Mouse (Mus musculus): ENCODE measurements around the gene Olfr807. TPM values are rescaled to one million over a fixed set of nuclear protein-coding genes. Genes with fewer than 3 reads are reported as not detected.

Olfr807 gene
- polyA plus RNA-seq (2012; ENCODE audit: insufficient read depth, insufficient read length, missing spikeins): not detected in 2 replicates

- Histone ChIP-seq H3K4me1 (ENCODE audit: control insufficient read depth, insufficient read depth, low read length) (no peaks in the 10 kb centered on the region), H3K4me3 (ENCODE audit: insufficient read depth, low read length) (no peak within 1 kb of the TSS), H3K27ac (ENCODE audit: insufficient read depth, low read depth, low read length) (no peak within 1 kb of the TSS)
- no peak for TF ChIP-seq POLR2A (IDR thresholded peaks at IDR 0.05; ENCODE audit: borderline replicate concordance, low read depth, low read length)
- TF ChIP-seq CTCF (IDR thresholded peaks at IDR 0.05; ENCODE audit: low read depth, low read length): no peak
Measured at GRCm38 (mm10) chr10:129757693-129758092, at the start of gene Olfr807. Gene Olfr807, minus strand, starts transcription at chr10:129757793.

- TF ChIP-seq POLR2A (IDR thresholded peaks at IDR 0.05; ENCODE audit: borderline replicate concordance, low read depth, low read length): no peak
- no peak for TF ChIP-seq CTCF (IDR thresholded peaks at IDR 0.05; ENCODE audit: low read depth, low read length)
- no peaks in the 10 kb centered on the region for H3K4me1 ChIP-seq (ENCODE audit: control insufficient read depth, insufficient read depth, low read length)
- no peak within 1 kb of the TSS for H3K27ac ChIP-seq (ENCODE audit: insufficient read depth, low read depth, low read length)
- H3K4me3 ChIP-seq (ENCODE audit: insufficient read depth, low read length): no peak within 1 kb of the TSS
Measured at GRCm38 (mm10) chr10:129804296-129804695, 46.7 kb upstream of the Olfr807 start, which contains the start of gene Olfr811. Gene Olfr811, minus strand, starts transcription at chr10:129804396.

GRCm38 (mm10) chr10:129794817-129795216, 37.2 kb upstream of the Olfr807 start, which contains the start of gene Olfr810:
Gene Olfr810, minus strand, starts transcription at chr10:129794917.
- no peak within 1 kb of the TSS for H3K27ac ChIP-seq (ENCODE audit: insufficient read depth, low read depth, low read length)
- no peaks in the 10 kb centered on the region for H3K4me1 ChIP-seq (ENCODE audit: control insufficient read depth, insufficient read depth, low read length)
- TF ChIP-seq POLR2A (IDR thresholded peaks at IDR 0.05; ENCODE audit: borderline replicate concordance, low read depth, low read length): no peak
- H3K4me3 ChIP-seq (ENCODE audit: insufficient read depth, low read length): no peak within 1 kb of the TSS

- Histone ChIP-seq H3K4me1 (ENCODE audit: control insufficient read depth, insufficient read depth, low read length) (no peaks in the 10 kb centered on the region), H3K4me3 (ENCODE audit: insufficient read depth, low read length) (no peak overlapping the region), H3K27ac (ENCODE audit: insufficient read depth, low read depth, low read length) (no peak overlapping the region)
- TF ChIP-seq CTCF (IDR thresholded peaks at IDR 0.05; ENCODE audit: low read depth, low read length): no peak
- TF ChIP-seq POLR2A (IDR thresholded peaks at IDR 0.05; ENCODE audit: borderline replicate concordance, low read depth, low read length): no peak
Measured at GRCm38 (mm10) chr10:129778123-129778522, 20.5 kb upstream of the Olfr807 start.

GRCm38 (mm10) chr10:129774338-129774737, 16.7 kb upstream of the Olfr807 start, which contains the start of gene Olfr809:
Gene Olfr809, plus strand, starts transcription at chr10:129774638.
- H3K4me1 ChIP-seq (ENCODE audit: control insufficient read depth, insufficient read depth, low read length): no peaks in the 10 kb centered on the region
- TF ChIP-seq CTCF (IDR thresholded peaks at IDR 0.05; ENCODE audit: low read depth, low read length): no peak
- TF ChIP-seq POLR2A (IDR thresholded peaks at IDR 0.05; ENCODE audit: borderline replicate concordance, low read depth, low read length): no peak
- no peak within 1 kb of the TSS for H3K4me3 ChIP-seq (ENCODE audit: insufficient read depth, low read length)
- H3K27ac ChIP-seq (ENCODE audit: insufficient read depth, low read depth, low read length): no peak within 1 kb of the TSS

GRCm38 (mm10) chr10:129765182-129765581, 7.6 kb upstream of the Olfr807 start, which contains the start of gene Olfr808:
Gene Olfr808, plus strand, starts transcription at chr10:129765482.
- Histone ChIP-seq H3K4me3 (ENCODE audit: insufficient read depth, low read length) (no peak within 1 kb of the TSS), H3K27ac (ENCODE audit: insufficient read depth, low read depth, low read length) (no peak within 1 kb of the TSS), H3K4me1 (ENCODE audit: control insufficient read depth, insufficient read depth, low read length) (no peaks in the 10 kb centered on the region)
- TF ChIP-seq POLR2A (IDR thresholded peaks at IDR 0.05; ENCODE audit: borderline replicate concordance, low read depth, low read length): no peak
- TF ChIP-seq CTCF (IDR thresholded peaks at IDR 0.05; ENCODE audit: low read depth, low read length): no peak

GRCm38 (mm10) chr10:129741821-129742220, 15.8 kb downstream of the Olfr807 start, which contains the start of gene Olfr806:
Gene Olfr806, minus strand, starts transcription at chr10:129741921.
- Histone ChIP-seq H3K4me1 (ENCODE audit: control insufficient read depth, insufficient read depth, low read length) (no peaks in the 10 kb centered on the region), H3K4me3 (ENCODE audit: insufficient read depth, low read length) (no peak within 1 kb of the TSS), H3K27ac (ENCODE audit: insufficient read depth, low read depth, low read length) (no peak within 1 kb of the TSS)
- TF ChIP-seq CTCF (IDR thresholded peaks at IDR 0.05; ENCODE audit: low read depth, low read length) (no peak), POLR2A (IDR thresholded peaks at IDR 0.05; ENCODE audit: borderline replicate concordance, low read depth, low read length) (no peak)

GRCm38 (mm10) chr10:129729275-129729674, 28.3 kb downstream of the Olfr807 start, which contains the start of gene Olfr805:
Gene Olfr805, minus strand, starts transcription at chr10:129729375.
- H3K4me3 ChIP-seq (ENCODE audit: insufficient read depth, low read length): no peak within 1 kb of the TSS
- H3K27ac ChIP-seq (ENCODE audit: insufficient read depth, low read depth, low read length): no peak within 1 kb of the TSS
- TF ChIP-seq CTCF (IDR thresholded peaks at IDR 0.05; ENCODE audit: low read depth, low read length) (no peak), POLR2A (IDR thresholded peaks at IDR 0.05; ENCODE audit: borderline replicate concordance, low read depth, low read length) (no peak)
- no peaks in the 10 kb centered on the region for H3K4me1 ChIP-seq (ENCODE audit: control insufficient read depth, insufficient read depth, low read length)

Other genes with a start within 250 kb of the Olfr807 start
- gene Olfr791, start 236.0 kb downstream of the Olfr807 start, polyA plus RNA-seq (2012; ENCODE audit: insufficient read depth, insufficient read length, missing spikeins): not detected in 2 replicates
- gene Olfr792, start 218.6 kb downstream of the Olfr807 start, polyA plus RNA-seq (2012; ENCODE audit: insufficient read depth, insufficient read length, missing spikeins): not detected in 2 replicates
- not detected in 2 replicates for gene Olfr794, start 190.1 kb downstream of the Olfr807 start, polyA plus RNA-seq (2012; ENCODE audit: insufficient read depth, insufficient read length, missing spikeins)
- gene Olfr796, start 145.2 kb downstream of the Olfr807 start, polyA plus RNA-seq (2012; ENCODE audit: insufficient read depth, insufficient read length, missing spikeins): 0.23 TPM in 1 of 2 replicates, not detected in the other
- gene Olfr798, start 129.9 kb downstream of the Olfr807 start, polyA plus RNA-seq (2012; ENCODE audit: insufficient read depth, insufficient read length, missing spikeins): not detected in 2 replicates
- not detected in 2 replicates for gene Olfr799, start 120.3 kb downstream of the Olfr807 start, polyA plus RNA-seq (2012; ENCODE audit: insufficient read depth, insufficient read length, missing spikeins)
- gene Olfr800, start 100.1 kb downstream of the Olfr807 start, polyA plus RNA-seq (2012; ENCODE audit: insufficient read depth, insufficient read length, missing spikeins): not detected in 2 replicates
- gene Olfr801, start 83.9 kb downstream of the Olfr807 start, polyA plus RNA-seq (2012; ENCODE audit: insufficient read depth, insufficient read length, missing spikeins): not detected in 2 replicates
- gene Olfr802, start 69.6 kb downstream of the Olfr807 start, polyA plus RNA-seq (2012; ENCODE audit: insufficient read depth, insufficient read length, missing spikeins): not detected in 2 replicates
- not detected in 2 replicates for gene Olfr803, start 63.5 kb downstream of the Olfr807 start, polyA plus RNA-seq (2012; ENCODE audit: insufficient read depth, insufficient read length, missing spikeins)
- gene Olfr804, start 54.6 kb downstream of the Olfr807 start, polyA plus RNA-seq (2012; ENCODE audit: insufficient read depth, insufficient read length, missing spikeins): 0.31 TPM in 1 of 2 replicates, not detected in the other
- not detected in 2 replicates for gene Olfr805, start 28.4 kb downstream of the Olfr807 start, polyA plus RNA-seq (2012; ENCODE audit: insufficient read depth, insufficient read length, missing spikeins)
- not detected in 2 replicates for gene Olfr806, start 15.9 kb downstream of the Olfr807 start, polyA plus RNA-seq (2012; ENCODE audit: insufficient read depth, insufficient read length, missing spikeins)
- 0.17 TPM in 1 of 2 replicates, not detected in the other for gene Olfr808, start 7.7 kb upstream of the Olfr807 start, polyA plus RNA-seq (2012; ENCODE audit: insufficient read depth, insufficient read length, missing spikeins)
- not detected in 2 replicates for gene Olfr809, start 16.8 kb upstream of the Olfr807 start, polyA plus RNA-seq (2012; ENCODE audit: insufficient read depth, insufficient read length, missing spikeins)
- gene Olfr810, start 37.1 kb upstream of the Olfr807 start, polyA plus RNA-seq (2012; ENCODE audit: insufficient read depth, insufficient read length, missing spikeins): not detected in 2 replicates
- not detected in 2 replicates for gene Olfr811, start 46.6 kb upstream of the Olfr807 start, polyA plus RNA-seq (2012; ENCODE audit: insufficient read depth, insufficient read length, missing spikeins)
- not detected in 2 replicates for gene Olfr812, start 88.3 kb upstream of the Olfr807 start, polyA plus RNA-seq (2012; ENCODE audit: insufficient read depth, insufficient read length, missing spikeins)
- gene Olfr813, start 97.6 kb upstream of the Olfr807 start, polyA plus RNA-seq (2012; ENCODE audit: insufficient read depth, insufficient read length, missing spikeins): not detected in 2 replicates
- 0.23 TPM in 1 of 2 replicates, not detected in the other for gene Olfr814, start 122.1 kb upstream of the Olfr807 start, polyA plus RNA-seq (2012; ENCODE audit: insufficient read depth, insufficient read length, missing spikeins)
- gene Olfr815, start 148.1 kb upstream of the Olfr807 start, polyA plus RNA-seq (2012; ENCODE audit: insufficient read depth, insufficient read length, missing spikeins): not detected in 2 replicates
- gene Olfr816, start 157.8 kb upstream of the Olfr807 start, polyA plus RNA-seq (2012; ENCODE audit: insufficient read depth, insufficient read length, missing spikeins): not detected in 2 replicates
- gene Olfr818, start 191.3 kb upstream of the Olfr807 start, polyA plus RNA-seq (2012; ENCODE audit: insufficient read depth, insufficient read length, missing spikeins): not detected in 2 replicates
- gene Olfr819, start 209.5 kb upstream of the Olfr807 start, polyA plus RNA-seq (2012; ENCODE audit: insufficient read depth, insufficient read length, missing spikeins): not detected in 2 replicates
- not detected in 2 replicates for gene Olfr247, start 218.3 kb upstream of the Olfr807 start, polyA plus RNA-seq (2012; ENCODE audit: insufficient read depth, insufficient read length, missing spikeins)
- not detected in 2 replicates for gene Gm10310, start 227.3 kb upstream of the Olfr807 start, polyA plus RNA-seq (2012; ENCODE audit: insufficient read depth, insufficient read length, missing spikeins)

Data from bone marrow macrophage, adult 2 months (primary cell).